Mouse (Mus musculus) c-Kit-negative CD71-positive TER-119-positive erythroid progenitor cells, embryonic 14.5 days (primary cell): ENCODE results near the gene Apoa1.

ENCODE experiments used
- DNase-seq: peaks from one replicate; pipeline ENCODE4 v3.0.0-alpha.2; 2013; ENCODE audit warnings: low read depth, low spot score

Gene Apoa1

DNA sequence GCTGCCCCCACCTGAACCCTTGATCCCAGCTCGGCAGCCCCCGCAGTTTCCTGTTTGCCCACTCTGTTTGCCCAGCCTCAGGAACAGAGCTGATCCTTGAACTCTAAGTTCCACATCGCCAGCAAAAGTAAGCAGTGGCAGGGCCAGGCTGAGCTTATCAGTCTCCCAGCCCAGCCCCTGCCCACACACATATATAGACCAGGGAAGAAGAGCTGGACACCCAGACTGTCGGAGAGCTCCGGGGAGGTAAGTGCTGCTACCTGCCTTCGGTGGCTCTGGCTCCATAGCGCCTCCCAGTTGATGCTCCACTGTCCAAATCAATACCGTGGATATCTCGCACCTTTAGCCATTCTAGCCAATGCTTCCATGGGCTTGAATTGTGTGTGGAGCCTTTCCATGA lies at the start of gene Apoa1:
TSS of gene Apoa1 (plus strand) at position 90 of the 400 bp plus-strand sequence.
- no peak for DNase-seq

- DNase-seq = no peak
Measured at GRCm38 (mm10) chr9:46178595-46178994, 49.8 kb upstream of the Apoa1 start.

DNA sequence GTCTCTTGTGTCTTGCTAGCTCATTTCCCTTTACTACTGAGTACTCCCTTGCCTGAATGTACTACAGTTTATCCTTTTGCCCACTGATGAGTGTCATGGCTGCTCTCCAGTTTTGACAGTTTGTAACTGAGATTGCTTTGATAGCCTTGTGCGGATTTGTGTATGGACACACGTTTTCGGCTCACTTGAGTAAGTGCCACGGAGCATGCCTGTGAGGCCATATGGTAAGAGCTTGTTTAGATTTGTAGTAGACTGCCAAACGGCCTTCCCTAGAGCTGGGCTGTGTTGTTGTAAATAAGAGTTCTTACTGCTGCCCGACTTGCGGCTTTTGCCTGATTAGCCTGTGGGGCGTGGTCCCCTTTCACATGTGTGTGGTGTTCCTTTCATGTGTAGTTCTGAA lies 47.1 kb upstream of the Apoa1 start:
- no peak for DNase-seq

- DNase-seq = no peak
Measured at GRCm38 (mm10) chr9:46184542-46184941, 43.8 kb upstream of the Apoa1 start.

- DNase-seq = no peak
Measured at GRCm38 (mm10) chr9:46185191-46185590, 43.2 kb upstream of the Apoa1 start.

DNA sequence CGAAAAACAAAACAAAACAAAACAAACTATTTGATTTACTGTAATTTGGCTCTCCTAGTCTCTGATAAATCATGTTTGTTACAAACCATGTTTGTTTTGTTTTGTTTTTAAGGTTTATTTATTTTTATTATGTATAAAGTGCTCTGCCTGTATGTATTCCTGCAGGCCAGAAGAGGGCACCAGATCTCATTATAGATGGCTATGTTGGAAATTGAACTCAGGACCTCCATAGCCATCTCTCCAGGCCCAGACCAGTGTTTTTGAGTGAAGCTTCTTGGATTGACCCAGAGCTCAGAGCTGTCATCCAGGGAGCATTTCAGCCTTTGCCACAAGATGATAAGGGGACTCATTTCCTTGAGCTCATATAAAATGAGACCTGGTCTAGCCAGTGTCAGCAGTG lies 42.0 kb upstream of the Apoa1 start:
- no peak for DNase-seq

DNA sequence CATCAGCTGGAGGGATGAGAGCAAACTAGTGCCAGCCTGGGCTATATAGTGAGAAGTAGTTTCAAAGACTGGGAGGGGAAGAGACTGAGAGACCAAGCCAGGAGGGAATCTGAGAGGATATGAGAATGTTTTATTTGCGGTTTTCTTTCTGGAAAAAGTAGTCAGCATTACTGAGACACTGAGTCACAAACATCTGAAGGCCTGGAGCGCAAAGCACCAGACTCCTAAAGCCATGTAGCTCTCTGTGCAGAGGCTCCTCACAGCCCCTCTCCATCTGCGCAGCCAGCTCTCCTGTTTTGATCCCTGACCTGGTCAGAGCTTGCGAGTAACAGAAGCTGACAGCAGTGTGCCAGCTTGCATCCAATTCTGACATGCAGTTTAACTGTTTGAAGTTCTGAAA lies 40.0 kb upstream of the Apoa1 start:
- no peak for DNase-seq

GRCm38 (mm10) chr9:46188956-46189355 lies 39.4 kb upstream of the Apoa1 start:
- DNase-seq = no peak

DNA sequence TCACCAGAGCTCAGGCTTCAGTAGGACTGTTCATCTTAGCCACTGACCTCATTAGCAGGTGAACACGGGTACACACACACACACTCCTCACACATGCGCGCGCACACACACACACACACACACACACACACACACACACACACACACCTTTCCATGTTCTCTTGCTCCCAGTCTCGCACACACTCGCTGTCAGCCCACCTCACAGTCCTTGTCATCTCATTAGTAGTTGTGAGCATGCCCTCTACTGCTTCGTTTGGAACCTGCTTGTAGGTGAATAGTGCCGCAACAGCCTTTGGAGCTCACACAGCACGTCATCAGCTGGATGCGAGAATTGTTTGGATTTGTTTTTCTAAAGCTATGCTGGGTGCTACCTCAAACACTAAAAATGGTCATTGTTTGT lies 39.0 kb upstream of the Apoa1 start:
- no peak for DNase-seq

GRCm38 (mm10) chr9:46191234-46191633 lies 37.1 kb upstream of the Apoa1 start:
- DNase-seq = no peak

DNA sequence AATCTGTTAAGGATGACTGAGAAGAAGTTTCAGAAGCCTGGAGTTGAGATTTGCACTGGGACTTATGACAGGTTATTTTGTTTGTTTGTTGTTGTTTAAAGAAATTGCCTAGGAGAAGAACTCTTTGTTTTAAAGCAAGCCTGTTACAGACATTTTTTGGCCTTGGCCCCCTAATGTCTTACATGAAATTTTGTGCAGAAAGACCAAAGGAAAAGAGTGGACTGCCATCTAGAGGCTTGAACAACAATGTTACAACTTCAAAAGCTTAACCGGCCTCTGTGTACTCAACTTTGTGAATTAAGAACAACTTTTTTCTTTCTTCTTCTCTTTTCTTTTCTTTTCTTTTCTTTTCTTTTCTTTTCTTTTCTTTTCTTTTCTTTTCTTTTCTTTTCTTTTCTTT lies 36.7 kb upstream of the Apoa1 start:
- DNase-seq = no peak

GRCm38 (mm10) chr9:46192642-46193041 lies 35.7 kb upstream of the Apoa1 start:
- DNase-seq = no peak

GRCm38 (mm10) chr9:46194809-46195208 lies 33.6 kb upstream of the Apoa1 start:
- no peak for DNase-seq

GRCm38 (mm10) chr9:46196699-46197169 lies 31.6 kb upstream of the Apoa1 start:
- no peak for DNase-seq

- DNase-seq = no peak
Measured at GRCm38 (mm10) chr9:46198461-46198860, 29.9 kb upstream of the Apoa1 start.

GRCm38 (mm10) chr9:46198936-46199335 lies 29.4 kb upstream of the Apoa1 start:
- DNase-seq = no peak

DNA sequence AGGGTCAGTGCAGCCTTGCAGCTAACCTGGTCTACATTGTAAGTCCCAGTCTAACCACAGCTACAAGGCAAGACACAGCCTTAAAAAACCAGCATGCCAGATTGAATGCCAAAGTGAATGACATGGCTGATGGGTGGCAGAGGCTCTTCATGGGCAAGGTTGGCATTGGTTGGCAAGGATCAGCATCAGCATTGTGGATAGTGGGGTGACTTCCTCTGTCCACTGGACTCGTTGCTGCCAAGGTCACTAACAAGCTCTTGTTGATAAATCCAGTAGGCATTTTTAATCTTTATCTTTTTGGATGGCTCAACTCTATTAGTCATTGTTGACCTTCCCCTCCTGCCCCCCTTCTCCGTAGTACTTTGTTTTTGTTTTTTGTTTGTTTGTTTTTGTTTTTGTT lies 28.8 kb upstream of the Apoa1 start:
- DNase-seq = no peak

- DNase-seq = no peak
Measured at GRCm38 (mm10) chr9:46206834-46207500, 21.4 kb upstream of the Apoa1 start.

DNA sequence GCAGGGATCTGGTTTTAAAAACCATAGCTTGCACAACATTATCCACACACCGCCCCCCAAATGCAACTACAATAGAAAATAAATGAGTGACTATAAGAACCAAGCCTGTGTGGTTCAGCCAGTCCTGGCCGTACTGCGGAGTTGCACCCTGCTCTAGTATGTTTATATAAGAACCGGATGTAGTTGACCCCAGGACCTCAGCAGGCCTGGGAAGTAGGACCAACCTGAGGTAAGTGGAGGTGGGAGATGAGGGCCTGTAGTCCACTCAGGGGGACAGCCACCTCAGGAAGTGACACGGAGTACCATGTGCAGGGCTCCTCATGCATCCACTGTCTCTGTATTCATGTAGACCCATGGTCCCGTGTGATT lies 20.9 kb upstream of the Apoa1 start:
- DNase-seq = no peak

GRCm38 (mm10) chr9:46208401-46208974 lies 19.9 kb upstream of the Apoa1 start:
- DNase-seq = no peak

DNA sequence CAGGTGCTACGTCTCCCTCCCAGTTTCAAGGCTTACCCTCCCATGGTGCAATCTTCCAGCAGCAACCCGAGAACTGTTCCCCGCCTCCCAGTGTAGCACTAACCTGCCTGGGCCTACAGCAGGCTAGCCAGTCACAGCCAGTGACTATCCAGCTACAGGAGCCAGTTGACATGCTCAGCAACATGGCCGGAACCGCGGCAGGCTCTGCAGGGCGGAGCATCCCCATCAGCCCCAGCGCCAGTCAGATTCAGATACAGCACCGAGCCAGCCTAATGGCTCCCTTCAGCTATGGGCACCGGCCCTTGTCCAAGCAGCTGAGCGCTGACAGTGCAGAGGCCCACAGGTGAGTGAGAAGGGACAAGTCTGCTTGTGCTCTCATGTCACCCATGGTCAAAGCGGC lies 17.9 kb upstream of the Apoa1 start:
- no peak for DNase-seq

DNA sequence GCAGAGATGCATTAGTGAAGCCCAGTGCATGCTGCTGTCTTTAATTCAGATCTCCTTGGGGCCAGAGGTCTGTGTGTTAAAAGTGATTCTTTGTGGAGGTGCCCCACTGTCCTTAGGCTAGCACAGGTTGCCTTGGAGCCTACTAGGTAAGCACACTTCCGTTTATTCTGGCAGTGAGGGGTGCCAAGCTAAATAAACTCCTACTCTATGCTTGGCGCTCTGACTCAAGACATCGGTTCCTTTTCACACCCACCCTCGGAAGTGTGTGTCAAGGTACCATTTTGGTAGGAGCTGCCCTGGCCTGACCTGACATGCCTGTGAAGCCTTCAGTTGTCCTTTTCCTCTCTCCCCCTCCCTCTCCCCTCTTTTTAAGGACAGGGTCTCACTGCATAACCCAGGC lies 14.1 kb upstream of the Apoa1 start:
- DNase-seq = no peak

DNA sequence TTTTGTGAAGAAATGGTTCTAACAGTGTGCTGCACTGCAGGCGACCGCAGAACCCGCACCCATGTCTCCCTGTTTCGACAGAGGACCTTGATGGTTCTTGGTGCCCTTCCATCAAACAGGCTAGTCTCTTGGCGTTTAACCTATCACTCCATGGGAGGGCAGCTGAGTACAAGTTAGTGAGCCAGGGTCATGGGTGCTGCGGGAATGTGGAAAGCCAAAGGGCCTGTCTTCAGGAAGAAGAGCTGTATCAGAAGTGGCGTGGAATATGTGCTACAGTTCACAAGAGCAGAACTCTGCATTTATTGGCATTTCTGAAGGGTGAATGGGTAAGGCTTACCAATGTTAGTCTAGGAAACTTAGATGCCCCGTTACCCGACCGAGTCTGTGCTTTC lies 13.4 kb upstream of the Apoa1 start:
- DNase-seq = no peak
